Mouse (Mus musculus) left cerebral cortex, postnatal 14 days (tissue): ENCODE results near the gene Trappc2l. TPM values are rescaled to one million over a fixed set of nuclear protein-coding genes. Genes with fewer than 3 reads are reported as not detected.
"Not testable (repeated sequence)": the region's sequence is repeated elsewhere in the genome, so short reads cannot be mapped to it uniquely, and the experiment has no call there.

Experiments used
- DNase-seq, 2 experiments: peaks; one replicate each; pipeline ENCODE4 v3.0.0; 2021 to 2022; ENCODE audit warnings: low spot score in 2 of 2, mixed read lengths in 1 of 2
- intact Hi-C: fragments of 180-260 bp; cut with DNase I; formaldehyde crosslinking; loops from one replicate; pipeline ENCODE4 v1.15.1; 2025
- total RNA-seq, 2 experiments: library from RNA; stranded (reverse); gene quantifications; 2 replicates each; pipeline ENCODE4 v1.2.3; 2021

Gene Trappc2l
- total RNA-seq, 2 experiments from 2014 or later, result 84.2 to 85.9 TPM

DNA sequence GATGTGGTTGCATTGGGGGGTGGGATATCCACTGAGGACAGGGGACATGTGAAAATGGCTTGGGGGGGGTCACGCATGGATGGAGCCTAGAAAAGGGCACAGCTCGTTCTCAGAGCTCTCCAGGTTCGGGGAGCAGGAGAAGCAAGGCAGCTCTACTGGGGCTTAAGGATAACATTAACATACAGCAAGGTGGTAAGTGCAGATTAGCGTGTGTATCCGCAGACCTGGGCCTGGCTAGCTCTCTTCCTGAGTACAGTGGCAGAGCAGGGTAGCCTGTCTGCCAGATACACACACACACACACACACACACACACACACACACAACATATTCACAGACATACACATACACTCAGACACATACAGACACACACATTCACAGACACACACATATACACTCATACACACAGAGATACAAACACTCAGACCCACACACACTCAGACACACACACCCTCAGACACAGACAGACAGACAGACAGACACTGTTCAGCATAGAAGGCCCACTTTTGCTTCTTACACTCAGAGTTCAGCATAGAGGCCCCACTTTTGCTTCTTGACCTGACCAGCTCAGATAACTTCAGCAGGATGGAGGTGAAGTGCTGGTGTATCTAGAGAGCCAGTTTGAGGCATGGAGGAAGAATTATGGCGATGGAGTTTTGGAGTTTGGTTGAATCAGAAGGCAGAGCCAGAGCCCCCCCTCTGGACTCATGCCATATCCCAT is 7.4 kb downstream of the Trappc2l start:
- intact Hi-C loops, result loop anchor here (2.0 kb wide), 1 partner anchor 212 kb away; no protein-coding TSS in a partner anchor
- no peak for DNase-seq

DNA sequence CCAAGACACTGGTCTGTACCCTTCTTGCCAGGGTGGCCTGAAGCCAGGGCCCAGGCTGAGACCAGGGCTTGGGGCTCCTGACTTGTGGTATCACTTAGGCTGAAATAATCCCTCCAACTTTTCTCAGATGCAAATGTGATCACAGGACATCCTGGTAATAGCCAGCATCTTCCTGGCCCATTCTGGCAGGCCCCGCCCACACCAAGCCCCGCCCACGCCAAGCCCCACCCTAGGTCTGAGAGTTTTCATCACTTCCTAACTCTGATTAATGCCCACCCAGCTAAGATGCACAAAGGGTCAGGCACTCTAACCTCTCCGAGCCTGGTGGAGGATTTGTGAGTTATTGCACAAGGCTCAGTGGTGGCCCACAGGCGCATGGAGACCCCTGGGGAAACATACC is 9.0 kb downstream of the Trappc2l start:
- intact Hi-C loops, result no loop called here

GRCm38 (mm10) chr8:122622727-122623126 is 11.3 kb downstream of the Trappc2l start, which contains the start of gene Pabpn1l:
Pabpn1l (minus strand) TSS chr8:122622739.
- DNase-seq, result no peak
- intact Hi-C loops, result no loop called here

More for the DNA sequence above, 9.0 kb downstream of the Trappc2l start:
- DNase-seq, result no peak

- no peak for DNase-seq
- intact Hi-C loops, result no loop called here
Observed at GRCm38 (mm10) chr8:122623844-122624642, 12.6 kb downstream of the Trappc2l start.

DNA sequence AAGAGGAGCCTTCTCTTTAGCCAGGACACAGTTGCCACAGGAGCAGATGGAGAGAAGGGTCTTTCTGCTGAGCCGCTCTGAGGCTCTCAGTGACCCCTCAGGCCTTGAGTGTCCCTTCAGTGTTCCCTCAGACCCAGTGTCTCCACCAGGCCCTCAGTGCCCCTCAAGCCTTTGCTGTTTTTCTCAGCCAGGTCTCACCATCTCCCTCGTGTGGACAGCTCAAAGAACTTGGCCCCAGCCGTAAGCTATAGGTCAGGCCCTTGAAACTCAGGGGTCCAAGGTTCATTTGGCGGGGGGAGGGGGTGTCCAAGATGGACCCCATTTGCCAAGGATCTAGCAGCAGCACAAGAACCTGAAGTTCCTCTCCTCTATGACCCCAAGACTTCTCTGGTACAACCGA is 13.2 kb downstream of the Trappc2l start:
- intact Hi-C loops, result no loop called here
- DNase-seq, result no peak

DNA sequence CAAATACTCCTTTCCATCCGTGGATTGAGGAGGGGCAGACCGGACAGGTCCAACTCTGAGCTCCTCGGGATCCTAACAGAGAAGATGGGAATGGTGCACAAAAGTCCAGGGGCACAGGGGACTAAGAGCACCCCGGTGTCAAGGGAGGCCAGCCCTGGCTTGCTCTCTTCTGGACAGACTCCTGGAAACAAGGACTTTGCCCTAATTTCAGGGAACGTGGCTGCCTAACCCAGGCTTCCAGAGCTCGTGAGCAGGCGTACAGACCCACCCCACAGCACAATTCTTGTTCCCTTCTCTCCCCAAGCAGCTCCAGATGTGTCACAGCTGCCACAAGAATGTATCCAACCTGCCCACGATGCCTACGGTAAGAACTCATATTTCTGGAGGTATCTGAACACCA is 14.4 kb downstream of the Trappc2l start:
- DNase-seq, result no peak
- intact Hi-C loops, result no loop called here

DNA sequence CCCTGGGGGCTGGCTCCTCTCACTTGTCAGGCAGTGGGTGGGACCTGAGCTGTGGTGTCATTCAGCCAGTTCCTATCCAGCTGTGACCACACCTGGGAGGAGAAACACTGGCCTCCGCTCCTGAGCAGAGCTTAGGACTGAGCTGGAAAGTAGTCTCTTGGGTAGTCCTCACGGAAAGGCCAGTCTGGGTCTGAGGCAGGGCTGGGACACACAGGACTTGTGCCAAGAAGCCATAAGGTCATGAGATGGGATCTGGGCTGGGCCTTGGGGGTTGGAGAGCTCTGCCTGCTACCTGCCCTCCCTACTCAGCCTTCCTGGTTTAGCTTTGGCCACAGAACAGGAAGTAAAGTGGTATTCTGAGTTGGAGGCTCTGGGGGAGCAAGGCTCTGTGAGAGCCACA is 15.5 kb downstream of the Trappc2l start:
- DNase-seq, result no peak
- intact Hi-C loops, result no loop called here

GRCm38 (mm10) chr8:122629388-122629787 is 17.9 kb downstream of the Trappc2l start:
- no peak for DNase-seq
- intact Hi-C loops, result no loop called here

- no peak for DNase-seq
- intact Hi-C loops, result no loop called here
Observed at GRCm38 (mm10) chr8:122630696-122631095, 19.3 kb downstream of the Trappc2l start.

GRCm38 (mm10) chr8:122632134-122632533 is 20.7 kb downstream of the Trappc2l start:
- intact Hi-C loops, DNase-seq: not testable (repeated sequence)

DNA sequence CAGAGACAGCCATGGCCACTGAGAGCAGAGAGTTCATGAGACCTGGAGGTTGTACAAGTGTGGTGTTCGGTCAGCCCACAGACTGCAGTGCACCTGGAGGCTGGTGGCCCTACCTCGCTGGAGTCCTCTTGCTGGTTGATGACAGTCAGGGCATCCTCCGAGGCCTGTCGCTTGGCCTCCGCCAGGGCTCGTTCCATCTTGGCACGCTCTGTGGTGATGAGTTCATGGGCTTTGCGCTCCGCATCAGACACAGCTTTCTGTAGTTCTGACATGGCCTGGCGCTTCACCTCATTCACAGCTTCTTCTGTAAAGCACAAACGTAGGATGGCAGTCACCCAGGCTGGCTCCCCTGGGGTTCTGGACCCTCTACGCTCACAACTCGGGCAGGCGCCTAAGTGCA is 21.8 kb downstream of the Trappc2l start:
- no peak for DNase-seq
- intact Hi-C loops, result no loop called here

GRCm38 (mm10) chr8:122635878-122636802 is 24.7 kb downstream of the Trappc2l start:
- DNase-seq, result no peak
- intact Hi-C loops, result no loop called here

DNA sequence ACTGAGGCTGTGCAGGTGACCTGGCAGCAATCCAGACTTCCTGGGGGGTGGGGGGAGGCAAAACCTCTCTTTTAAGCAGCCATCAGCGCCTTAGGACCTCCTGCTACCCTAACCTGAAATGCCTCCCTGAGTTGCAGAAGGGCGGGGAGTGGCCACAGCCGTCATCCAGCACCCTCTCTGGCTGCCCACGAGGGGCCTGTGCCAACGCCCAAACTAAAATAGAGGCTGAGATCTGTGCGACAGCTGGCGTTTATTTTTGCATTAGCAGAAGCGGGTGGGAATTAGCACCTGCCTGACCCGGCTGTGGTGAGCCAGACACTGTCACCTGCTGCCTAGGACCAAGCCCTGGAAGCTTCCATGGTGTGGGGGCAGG is 25.3 kb downstream of the Trappc2l start:
- intact Hi-C loops, result no loop called here
- DNase-seq, result peak; percentile 37 to 66

DNA sequence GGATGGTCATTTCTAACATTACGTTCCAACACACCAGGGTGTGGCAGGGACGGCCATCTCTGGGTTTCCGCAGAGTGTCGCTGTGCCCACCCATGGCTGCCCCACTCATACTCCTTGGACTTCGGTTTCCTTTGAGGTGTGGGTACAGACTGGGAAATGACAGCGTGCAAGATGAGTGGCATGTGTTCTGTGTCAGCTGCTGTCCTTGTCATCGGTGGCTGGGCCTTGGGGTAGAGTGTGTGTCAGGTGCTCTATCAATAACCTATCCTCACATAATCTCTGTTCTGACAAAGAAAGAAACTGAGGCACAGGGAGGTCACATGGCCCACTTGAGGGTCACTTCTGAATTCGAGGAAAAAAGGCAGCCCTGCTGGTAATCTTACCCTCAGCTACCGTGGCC is 25.8 kb downstream of the Trappc2l start:
- no peak for DNase-seq
- intact Hi-C loops, result no loop called here

DNA sequence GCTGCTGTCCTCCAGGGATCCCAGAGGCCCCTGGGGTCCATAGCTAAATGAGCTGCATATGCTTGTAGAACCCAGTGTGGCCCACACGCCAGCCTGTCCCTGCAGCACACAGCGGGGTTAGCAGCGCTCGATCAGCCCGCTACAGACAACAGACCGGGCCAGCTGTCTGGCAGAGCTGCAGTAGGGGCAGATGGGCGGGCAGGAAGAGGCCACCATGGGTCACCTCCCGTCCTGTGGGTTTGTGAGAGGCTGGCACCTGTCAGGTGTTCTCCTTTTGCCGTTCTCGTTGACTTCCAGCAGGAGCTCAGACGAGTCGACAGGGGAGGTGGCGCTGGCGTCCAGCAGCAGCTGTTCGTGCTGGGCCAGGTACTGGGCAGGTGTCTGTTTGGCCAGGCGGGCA is 27.2 kb downstream of the Trappc2l start:
- DNase-seq, result no peak
- intact Hi-C loops, result no loop called here

DNA sequence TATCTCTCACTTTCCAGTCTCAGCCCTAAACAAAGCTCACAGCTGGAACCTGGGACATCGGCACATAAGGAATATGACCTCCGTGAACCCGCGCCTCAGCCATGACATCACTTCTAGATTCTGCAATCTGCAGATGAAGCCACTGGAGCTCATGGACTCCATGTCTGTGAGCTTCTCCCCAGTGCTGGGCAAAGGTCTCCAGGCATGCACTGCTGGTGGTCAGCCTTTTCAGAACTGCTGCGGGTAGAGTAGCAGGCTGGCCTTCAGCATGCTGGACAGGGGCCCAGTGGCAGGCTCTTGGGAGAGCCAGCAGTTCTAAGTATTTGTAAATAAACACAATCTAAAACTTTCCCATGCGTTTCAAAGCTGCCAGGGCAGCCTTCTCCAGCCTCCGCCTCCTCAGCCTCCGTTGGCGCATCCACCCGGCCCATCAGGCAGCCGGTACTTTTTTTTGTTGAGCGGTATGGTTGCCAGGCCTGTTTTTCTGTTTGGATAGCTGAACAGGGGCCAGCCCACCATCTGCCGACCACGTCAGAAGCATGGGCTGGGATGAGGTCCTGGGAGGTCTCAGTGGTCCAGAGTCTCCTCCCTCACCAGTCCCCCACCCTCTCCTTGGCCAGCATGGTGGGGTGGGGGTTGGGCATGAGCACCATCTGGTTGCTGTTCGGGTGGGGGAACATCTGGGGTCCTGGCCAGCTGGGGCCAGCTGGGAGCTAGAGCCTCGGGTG is 28.2 kb downstream of the Trappc2l start:
- peak in 1 of 2 experiments; percentile 20 for DNase-seq
- intact Hi-C loops, result loop anchor here (2.0 kb wide), 1 partner anchor 37 kb away; no protein-coding TSS in a partner anchor

DNA sequence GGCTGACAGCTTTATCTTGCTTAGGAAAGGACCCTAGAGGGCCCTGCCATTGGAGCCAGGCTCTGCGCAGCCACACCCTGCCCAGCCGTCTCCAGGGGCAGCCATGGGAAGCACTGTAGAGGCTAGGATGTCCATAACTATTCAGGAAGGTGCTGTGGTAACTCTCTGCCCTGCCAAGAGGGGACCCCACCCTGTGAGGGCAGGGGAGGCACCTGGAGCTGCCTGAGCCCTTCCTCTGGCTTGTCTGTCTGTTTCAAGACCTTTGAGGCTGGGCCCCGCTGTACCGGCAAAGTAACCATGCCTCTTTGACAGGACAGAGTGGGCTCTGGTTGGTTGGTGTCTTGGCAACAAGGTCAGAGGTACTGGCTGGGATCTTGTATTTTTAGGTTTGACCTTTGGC is 29.4 kb downstream of the Trappc2l start:
- DNase-seq, result no peak
- intact Hi-C loops, result loop anchor here (2.0 kb wide), 1 partner anchor 36 kb away; no protein-coding TSS in a partner anchor

GRCm38 (mm10) chr8:122641406-122641805 is 30.0 kb downstream of the Trappc2l start:
- DNase-seq, result peak; percentile 77 to 79
- intact Hi-C loops, result loop anchor here (2.0 kb wide), 1 partner anchor 35 kb away; no protein-coding TSS in a partner anchor

DNA sequence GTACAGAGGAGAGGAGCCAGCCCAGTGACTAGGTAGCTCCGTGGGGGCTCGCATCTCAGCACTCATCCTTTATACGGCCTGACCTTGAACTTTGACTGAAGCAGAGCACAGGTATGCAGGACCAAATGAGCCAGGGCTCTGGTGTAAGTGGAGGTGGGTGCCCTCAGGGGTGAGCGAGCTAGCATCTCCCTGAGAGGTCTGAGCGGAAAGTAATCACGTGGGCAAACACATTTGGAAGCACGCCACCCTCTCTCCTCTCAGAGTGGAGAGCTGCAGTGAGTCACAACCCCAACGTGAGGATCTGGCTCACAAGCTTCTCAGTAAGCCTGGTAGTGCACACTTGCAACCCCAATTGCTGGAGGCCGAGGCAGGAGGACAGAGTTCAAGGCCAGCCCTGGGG is 30.6 kb downstream of the Trappc2l start:
- DNase-seq, result peak; percentile 59 to 66
- intact Hi-C loops, result no loop called here
